Mouse (Mus musculus): ENCODE data around the gene Tsen15.

The Tsen15 gene

GRCm38 (mm10) chr1:152386188-152386835 is at the start of gene Tsen15:
TSS of gene Tsen15 (minus strand) at chr1:152386688.
- DNase-seq (ENCODE audit: low read depth, low spot score): peak; percentile 77

DNA sequence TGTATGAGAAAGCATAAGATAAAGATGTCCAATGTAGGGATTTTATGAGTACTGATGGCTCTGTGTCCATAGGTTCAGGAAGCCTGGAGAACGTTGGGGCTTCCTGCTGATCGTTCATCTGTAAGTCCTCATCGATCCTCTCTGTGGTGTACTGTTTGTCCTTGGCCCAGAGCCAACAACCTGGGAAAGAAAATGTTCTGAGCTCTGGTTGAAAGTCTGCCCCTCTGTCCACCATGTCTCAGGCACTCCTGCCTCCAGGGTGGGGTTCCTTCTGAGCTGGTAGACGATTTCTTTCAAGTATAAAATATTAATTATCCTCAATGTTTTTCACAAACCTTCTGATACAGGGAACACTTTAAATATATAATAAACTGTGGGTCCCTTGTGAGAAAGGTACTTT is 47.7 kb upstream of the Tsen15 start:
- DNase-seq (ENCODE audit: low read depth, low spot score): no peak

DNA sequence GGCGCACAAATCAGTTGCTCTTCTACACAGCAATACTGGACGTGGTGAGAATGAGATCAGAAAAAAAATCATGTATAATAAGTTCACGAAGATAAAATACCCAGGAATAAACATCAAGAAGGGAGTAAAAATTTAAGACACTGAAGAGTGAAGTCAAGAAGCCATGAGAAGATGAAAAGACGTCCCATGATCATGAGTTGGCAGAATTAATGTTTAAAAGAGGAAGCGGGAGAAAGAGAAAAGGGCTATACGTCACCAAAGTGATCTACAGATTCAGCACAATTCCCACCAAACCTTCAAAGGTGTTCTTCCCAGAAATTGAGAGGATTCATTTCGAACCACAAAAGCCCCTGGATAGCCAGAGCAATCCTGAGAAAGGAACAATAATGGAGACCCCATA is 43.3 kb upstream of the Tsen15 start:
- no peak for DNase-seq (ENCODE audit: low read depth, low spot score)

DNA sequence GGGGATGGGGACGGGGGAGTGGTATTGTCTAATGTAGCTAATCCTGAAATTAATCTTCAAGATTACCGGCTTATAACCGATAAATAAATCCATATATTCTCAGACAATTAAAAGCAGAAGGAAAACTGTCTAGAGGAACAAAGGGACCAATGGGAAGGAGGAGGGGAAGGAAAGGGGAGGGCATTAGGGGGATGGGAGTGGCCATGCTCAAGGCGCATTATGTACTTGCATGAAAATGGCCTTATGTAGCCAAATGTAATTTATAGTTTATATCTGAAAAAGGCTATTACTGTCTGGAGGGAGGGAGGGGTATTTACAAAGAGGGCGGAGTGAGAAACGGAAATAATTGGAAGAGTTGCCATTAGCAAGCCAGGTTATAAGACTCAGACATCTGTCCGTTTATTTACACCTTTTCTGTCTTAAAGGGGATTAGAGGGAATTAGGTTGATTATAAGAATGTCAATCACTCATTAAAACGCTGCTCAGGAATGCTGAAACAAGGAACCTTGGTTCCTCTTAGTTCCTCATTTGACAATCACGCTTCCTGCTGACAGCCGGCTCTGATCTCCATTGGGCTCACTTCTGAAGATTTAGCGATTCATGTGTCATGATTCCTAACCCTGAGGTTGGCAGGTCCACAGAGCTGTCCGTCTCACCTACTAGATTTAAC is 41.6 kb upstream of the Tsen15 start:
- DNase-seq (ENCODE audit: low read depth, low spot score): no peak

GRCm38 (mm10) chr1:152423052-152423451 is 36.6 kb upstream of the Tsen15 start:
- DNase-seq (ENCODE audit: low read depth, low spot score): no peak

DNA sequence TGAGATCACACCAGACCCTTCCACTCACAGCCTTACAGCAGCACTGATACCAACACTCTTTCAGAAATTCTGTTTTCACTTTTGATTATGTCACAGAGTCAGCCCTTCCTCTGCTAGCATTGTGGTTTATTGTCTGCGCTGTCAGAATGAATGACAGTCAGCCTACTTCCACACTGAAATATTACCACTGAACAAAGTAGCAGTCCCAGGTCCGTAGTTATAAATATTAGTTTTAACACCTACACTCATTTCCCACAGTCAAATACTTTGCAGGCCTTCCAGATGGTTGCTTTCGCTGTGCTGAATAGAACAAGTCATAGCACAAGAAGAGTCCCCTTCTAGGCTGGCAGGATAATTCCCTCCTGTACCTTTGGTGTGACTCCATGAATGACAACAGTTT is 35.8 kb upstream of the Tsen15 start:
- DNase-seq (ENCODE audit: low read depth, low spot score): no peak

DNA sequence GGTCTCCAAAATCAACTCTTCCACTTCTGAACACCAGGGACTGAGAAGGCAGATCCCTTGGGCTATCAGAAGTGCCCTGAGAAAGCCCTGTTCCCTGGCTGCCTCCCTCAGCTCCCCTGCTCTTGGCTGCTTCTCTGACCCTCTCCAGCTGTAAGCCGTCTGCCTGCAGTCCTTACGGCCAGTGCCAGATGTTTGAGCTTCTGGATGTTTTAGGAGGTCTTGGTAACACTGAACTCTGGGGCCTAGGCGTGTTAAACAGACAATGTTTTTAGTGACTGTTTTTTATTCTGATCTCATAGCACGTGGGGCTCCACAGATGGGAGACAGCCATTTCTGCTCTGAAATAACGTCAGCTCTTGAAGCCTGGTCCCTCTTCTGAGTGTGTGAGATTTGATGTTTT is 31.1 kb upstream of the Tsen15 start:
- peak; percentile 56 for DNase-seq (ENCODE audit: low read depth, low spot score)

DNA sequence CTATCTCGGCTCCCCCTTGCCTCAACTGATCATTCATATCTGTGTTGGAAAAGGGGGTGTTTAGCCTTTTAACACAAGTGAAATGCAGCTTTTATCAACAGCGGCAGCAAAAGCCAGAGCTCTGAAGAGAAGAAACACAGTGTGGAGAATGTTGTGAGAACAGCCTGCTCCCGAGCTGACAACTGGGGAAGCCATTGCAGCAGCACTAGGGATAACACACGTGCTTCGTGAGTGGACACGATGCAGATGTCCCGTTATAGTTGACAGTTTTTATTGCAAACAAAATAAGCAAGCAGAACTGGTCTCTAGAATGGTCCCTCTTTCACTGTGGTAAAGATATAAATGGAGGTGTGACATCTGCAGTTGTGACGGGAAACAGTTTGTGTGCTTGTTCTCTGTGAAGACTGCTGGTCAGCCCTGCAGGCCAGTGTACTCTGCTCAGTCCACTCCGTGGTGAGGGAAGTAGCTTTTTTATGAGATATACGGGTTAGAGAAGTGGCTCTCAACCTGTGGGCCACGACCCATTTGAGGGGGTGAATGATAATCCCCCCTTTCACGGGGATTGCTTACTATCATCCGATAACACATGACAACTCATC is 29.9 kb upstream of the Tsen15 start:
- DNase-seq (ENCODE audit: low read depth, low spot score): no peak

- DNase-seq (ENCODE audit: low read depth, low spot score): no peak
These were observed 28.0 kb upstream of the Tsen15 start for GRCm38 (mm10) chr1:152414451-152414850.

DNA sequence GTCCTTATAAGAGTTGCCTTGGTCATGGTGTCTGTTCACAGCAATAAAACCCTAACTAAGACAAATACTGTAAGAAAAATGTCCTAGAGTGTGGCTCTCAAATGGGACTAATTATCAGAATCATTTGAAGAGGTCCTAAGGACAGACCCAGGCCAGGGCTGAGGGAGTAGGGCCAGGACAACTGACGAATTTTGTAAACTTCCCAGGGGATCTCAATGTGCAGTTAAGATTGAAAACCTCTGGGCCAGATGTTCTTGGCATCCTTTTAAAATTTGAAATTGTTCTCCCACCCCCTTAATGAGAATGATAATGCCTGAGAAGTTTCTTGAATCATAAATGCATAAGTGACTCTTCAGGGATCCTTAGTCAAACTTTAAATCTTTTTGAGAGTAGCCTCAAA is 27.5 kb upstream of the Tsen15 start:
- no peak for DNase-seq (ENCODE audit: low read depth, low spot score)

DNA sequence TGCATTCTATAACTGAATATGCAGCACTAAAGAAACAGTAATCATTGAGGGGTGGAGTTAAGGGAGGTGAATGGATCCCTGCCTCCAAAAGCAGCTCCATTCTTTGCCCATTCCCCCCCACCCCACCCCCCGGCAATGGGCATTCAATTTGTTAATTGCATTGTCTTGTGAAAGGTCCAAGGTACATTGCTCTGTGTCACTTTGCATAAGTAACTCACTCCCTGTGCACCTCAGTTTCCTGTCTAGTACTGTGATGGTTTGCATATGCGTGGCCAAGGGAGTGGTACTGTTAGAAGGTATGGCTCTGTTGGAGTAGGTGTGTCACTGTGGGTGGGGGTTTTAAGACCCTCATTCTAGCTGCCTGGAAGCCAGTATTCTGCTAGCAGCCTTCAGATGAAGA is 26.6 kb upstream of the Tsen15 start:
- DNase-seq (ENCODE audit: low read depth, low spot score): no peak

DNA sequence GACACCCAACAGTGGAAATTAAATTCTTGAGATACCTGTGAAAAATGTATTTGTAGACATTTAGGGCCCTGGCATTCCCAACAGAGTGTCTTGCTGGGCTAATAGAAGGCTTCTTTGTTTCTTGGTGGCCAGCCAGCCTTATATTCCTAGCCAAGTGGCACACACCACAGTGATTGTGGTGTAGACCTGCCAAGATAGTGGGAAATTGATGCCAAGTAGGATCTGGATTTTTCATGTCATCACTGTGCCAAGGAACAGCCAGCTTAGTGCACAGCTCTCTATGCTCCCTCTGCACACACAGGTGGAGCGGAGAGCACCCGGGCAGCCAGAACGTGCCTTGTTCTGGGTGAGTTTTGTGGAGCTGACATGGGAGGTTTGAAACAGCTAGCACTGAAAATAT is 24.2 kb upstream of the Tsen15 start:
- no peak for DNase-seq (ENCODE audit: low read depth, low spot score)

GRCm38 (mm10) chr1:152409356-152409755 is 22.9 kb upstream of the Tsen15 start:
- no peak for DNase-seq (ENCODE audit: low read depth, low spot score)

GRCm38 (mm10) chr1:152407021-152407946 is 20.8 kb upstream of the Tsen15 start:
- DNase-seq (ENCODE audit: low read depth, low spot score): peak; percentile 65

- no peak for DNase-seq (ENCODE audit: low read depth, low spot score)
These were observed 14.4 kb upstream of the Tsen15 start for GRCm38 (mm10) chr1:152400556-152401540.

DNA sequence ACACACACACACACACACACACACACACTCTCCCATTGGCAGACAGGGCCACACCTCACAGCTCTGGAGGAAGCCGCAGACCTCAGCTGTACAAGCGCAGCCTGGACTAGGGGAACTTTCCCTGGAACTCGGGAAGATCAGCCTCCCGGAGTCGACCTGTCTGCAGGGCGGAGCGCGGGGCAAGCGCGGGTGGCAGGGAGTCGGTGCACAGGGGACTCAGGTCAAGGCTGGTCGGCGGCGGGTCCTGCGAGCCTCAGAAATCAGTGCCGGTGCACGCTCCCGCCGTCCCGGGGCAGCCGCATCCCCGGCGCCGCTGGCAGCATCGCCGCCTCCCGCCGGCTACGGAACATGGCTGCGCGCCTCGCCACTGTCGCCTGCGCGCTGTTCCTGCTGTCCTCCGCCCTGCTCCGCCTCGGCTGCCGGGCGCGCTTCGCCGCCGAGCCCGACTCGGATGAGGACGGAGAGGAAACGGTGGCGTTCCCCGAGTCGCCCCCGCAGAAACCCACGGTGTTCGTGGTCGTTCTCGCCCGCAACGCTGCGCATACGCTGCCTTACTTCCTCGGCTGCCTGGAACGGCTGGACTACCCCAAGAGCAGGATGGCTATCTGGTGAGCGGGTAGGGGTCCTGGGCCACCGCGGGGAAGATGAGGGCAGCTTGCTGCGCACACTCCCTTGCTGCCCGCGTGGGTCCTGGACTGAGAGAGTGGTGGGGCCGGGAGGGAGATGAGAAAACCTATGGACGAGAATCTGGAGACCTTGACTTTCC is 13.5 kb upstream of the Tsen15 start, which contains the start of gene Colgalt2:
Colgalt2 (plus strand) TSS at position 41 of the 766 bp plus-strand sequence.
- DNase-seq (ENCODE audit: low read depth, low spot score): peak; percentile 41

DNA sequence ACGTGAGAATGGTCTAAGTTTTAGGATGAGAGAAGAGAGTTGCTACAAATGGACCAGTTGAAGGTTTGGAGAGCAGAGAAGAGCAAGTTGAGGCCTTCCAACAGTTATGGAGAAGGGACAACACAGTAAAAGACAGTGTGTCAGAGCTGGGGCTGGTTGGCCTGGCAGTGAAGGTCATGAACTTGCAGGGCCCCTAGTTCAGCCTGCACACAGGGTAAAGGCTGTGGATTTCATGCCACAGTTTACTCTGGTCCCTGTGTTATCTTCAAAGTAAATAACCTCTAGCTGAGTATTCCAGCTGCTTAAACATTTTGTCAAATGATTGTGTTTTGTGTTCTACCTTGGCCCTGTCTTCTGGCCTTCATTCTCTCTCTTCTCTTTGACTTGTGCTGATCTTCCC is 12.2 kb upstream of the Tsen15 start:
- DNase-seq (ENCODE audit: low read depth, low spot score): no peak

GRCm38 (mm10) chr1:152394956-152395515 is 8.5 kb upstream of the Tsen15 start:
- no peak for DNase-seq (ENCODE audit: low read depth, low spot score)

- DNase-seq (ENCODE audit: low read depth, low spot score): no peak
These were observed 7.6 kb upstream of the Tsen15 start for GRCm38 (mm10) chr1:152394137-152394536.

DNA sequence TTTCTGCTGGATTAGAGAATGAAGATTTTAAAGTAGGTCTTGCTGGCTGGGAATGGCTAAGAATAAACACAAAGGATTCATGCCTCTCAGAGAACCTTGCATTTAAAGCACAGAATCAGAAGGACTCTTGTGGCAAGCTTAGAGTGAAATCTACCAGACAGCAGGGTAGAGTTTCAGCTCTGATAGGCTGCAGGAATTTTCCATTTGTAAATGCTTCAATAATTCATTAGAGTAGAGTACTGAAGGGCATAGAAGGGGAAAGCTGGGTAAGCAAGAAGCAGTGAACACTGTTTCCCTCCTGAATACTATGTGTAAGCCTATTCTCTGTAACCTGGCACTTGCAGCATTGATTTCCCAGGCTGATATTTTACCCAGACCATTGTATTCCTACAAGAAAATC is 2.8 kb upstream of the Tsen15 start:
- no peak for DNase-seq (ENCODE audit: low read depth, low spot score)
